Mouse (Mus musculus) erythroblast, embryonic 14.5 days (primary cell): Measurements from ENCODE around the gene Cep85l.

Source experiments
- GATA1 ChIP-seq: IDR thresholded peaks from 2 replicates; pipeline ENCODE4 v1.6.1; 2012; ENCODE audit warnings: low read length, inconsistent platforms, mixed read lengths
- TAL1 ChIP-seq: IDR thresholded peaks from 3 replicates; pipeline ENCODE4 v1.6.1; 2012; ENCODE audit warnings: low read length, inconsistent platforms, mixed read lengths

DNA sequence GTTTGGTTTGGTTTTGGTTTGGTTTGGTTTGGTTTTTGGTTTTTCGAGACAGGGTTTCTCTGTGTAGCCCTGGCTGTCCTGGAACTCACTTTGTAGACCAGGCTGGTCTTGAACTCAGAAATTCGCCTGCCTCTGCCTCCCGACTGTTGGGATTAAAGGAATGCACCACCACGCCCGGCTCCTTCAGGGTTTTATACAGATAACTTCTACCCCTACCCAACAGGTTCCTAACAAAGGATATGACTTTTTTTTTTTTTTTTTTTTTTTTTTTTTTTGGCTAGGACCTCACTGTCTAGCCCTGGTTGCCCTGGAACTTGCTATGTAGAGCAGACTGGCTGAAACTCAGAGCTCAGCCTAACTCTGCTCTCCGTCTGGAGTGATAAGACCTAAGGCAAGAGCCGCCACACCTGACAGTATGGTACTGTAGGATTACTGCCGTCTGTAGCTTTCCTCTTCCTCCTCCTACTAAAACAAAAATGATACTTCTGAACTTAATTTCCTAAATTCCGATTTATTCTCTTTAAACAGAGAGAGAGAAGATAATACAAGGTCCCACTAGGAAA, 37.5 kb downstream of the Cep85l start:
- TF ChIP-seq GATA1 (no peak), TAL1 (no peak)
